Mouse (Mus musculus) heart, adult 2 months (tissue): ENCODE data around the gene Olfr1216. TPM values are rescaled to one million over a fixed set of nuclear protein-coding genes. Genes with fewer than 3 reads are reported as not detected.

ENCODE experiments used
- DNase-seq, 2 experiments: peaks; one replicate each; pipeline ENCODE4 v3.0.0; 2021
- H3K27ac ChIP-seq: fragments of 200-600 bp; 2 replicates; pipeline ENCODE4 v1.8.1; 2022
- H3K27me3 ChIP-seq: fragments of 200-500 bp; 2 replicates; pipeline ENCODE4 v1.6.1; 2012; ENCODE audit warnings: mild to moderate bottlenecking, low read length, inconsistent platforms, mixed read lengths; ENCODE audit not compliant: control insufficient read depth, insufficient read depth
- H3K36me3 ChIP-seq: fragments of 200-500 bp; 2 replicates; pipeline ENCODE4 v1.6.1; 2012; ENCODE audit warnings: low read length, inconsistent platforms; ENCODE audit not compliant: control insufficient read depth, insufficient read depth
- H3K4me1 ChIP-seq: fragments of 200-500 bp; 2 replicates; pipeline ENCODE4 v1.6.1; 2011; ENCODE audit warnings: low read length; ENCODE audit not compliant: control insufficient read depth, insufficient read depth
- H3K4me3 ChIP-seq: fragments of 200-600 bp; 2 replicates; pipeline ENCODE4 v1.8.1; 2022
- H3K79me2 ChIP-seq: fragments of 200-500 bp; replicated peaks from 2 replicates; pipeline ENCODE4 v1.6.1; 2012; ENCODE audit warnings: mild to moderate bottlenecking, inconsistent platforms, low read length, moderate library complexity, mixed read lengths; ENCODE audit not compliant: control insufficient read depth, insufficient read depth
- H3K9ac ChIP-seq: fragments of 200-500 bp; 2 replicates; pipeline ENCODE4 v1.6.1; 2012; ENCODE audit warnings: low read depth, mild to moderate bottlenecking, control low read depth, inconsistent platforms, low read length, mixed read lengths
- CTCF ChIP-seq: fragments of 200-600 bp; IDR thresholded peaks from 2 replicates; pipeline ENCODE4 v1.8.1; 2022; ENCODE audit warnings: antibody characterized with exemption, mild to moderate bottlenecking, moderate library complexity
- EP300 ChIP-seq: fragments of 200-500 bp; IDR thresholded peaks from 2 replicates; pipeline ENCODE4 v1.6.1; 2011; ENCODE audit warnings: low read depth, low read length, control low read depth; ENCODE audit not compliant: insufficient read depth
- POLR2A ChIP-seq: fragments of 200-500 bp; IDR thresholded peaks from 2 replicates; pipeline ENCODE4 v1.6.1; 2011; ENCODE audit warnings: mild to moderate bottlenecking, low read depth, low read length, control low read depth; ENCODE audit not compliant: insufficient read depth
- WGBS: fragments of 180-500 bp; shearing (Covaris S2); methylation state at CpG from one replicate; pipeline ENCODE4 v1.1.7; 2018; 5-methylcytosine and 5-hydroxymethylcytosine counted together
- intact Hi-C: fragments of 180-260 bp; cut with DNase I; formaldehyde crosslinking; loops from one replicate; pipeline ENCODE4 v1.15.1; 2025
- polyA plus RNA-seq: library from polyadenylated mRNA; depleted of rRNA; stranded (reverse); fragments of >200 nt; gene quantifications from 2 replicates; pipeline ENCODE4 v1.2.3, GENCODE M21; 2012; rRNA removed
- total RNA-seq, 2 experiments: library from RNA; stranded (reverse); gene quantifications; 2 replicates each; pipeline ENCODE4 v1.2.3; 2021

The Olfr1216 gene
- total and polyA plus RNA-seq, 3 experiments = not detected

DNA sequence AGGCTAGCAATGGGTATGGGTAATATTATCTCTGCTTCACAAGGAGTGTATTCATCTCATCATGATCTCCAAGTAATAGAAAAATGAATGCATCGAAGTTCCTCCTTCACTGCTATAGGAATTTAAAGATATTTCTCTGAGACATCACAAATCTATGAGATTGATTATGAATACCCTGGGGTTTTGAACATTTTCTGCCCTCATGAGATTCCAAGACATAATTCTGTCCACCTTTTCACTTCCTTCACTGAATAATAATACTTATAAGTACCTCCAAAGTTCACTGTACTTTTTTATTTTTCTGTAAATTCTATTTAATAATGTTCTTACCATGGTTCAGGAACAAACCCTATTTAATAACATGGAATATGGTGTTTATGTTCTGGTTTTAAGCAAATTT, 38.0 kb downstream of the Olfr1216 start, which contains the start of gene Gm13762:
Gene Gm13762, minus strand, starts transcription at position 101 of the 400 bp plus-strand sequence.
- TF ChIP-seq CTCF = no peak
- no peak for TF ChIP-seq EP300
- no peak for TF ChIP-seq POLR2A
- H3K27ac ChIP-seq = no peak within 1 kb of the TSS
- no peak for DNase-seq
- no peaks in the 10 kb centered on the region for H3K4me1 ChIP-seq
- no peaks in the 10 kb centered on the region for H3K36me3 ChIP-seq
- H3K79me2 ChIP-seq = no peaks in the 10 kb centered on the region
- 75% methylated on average over 1 of the region's 1 CpGs for WGBS
- H3K27me3 ChIP-seq = no peaks in the 10 kb centered on the region
- intact Hi-C loops = no loop called here
- no peak within 1 kb of the TSS for H3K9ac ChIP-seq
- H3K4me3 ChIP-seq = no peak within 1 kb of the TSS

Other genes starting within 250 kb of the Olfr1216 start
- gene Olfr1200, start 247.9 kb downstream of the Olfr1216 start, total RNA-seq = not detected
- gene Olfr1200, start 247.9 kb downstream of the Olfr1216 start, polyA plus RNA-seq = not detected in 2 replicates
- gene Olfr1201, start 225.3 kb downstream of the Olfr1216 start, total RNA-seq = not detected
- gene Olfr1201, start 225.3 kb downstream of the Olfr1216 start, polyA plus RNA-seq = not detected in 2 replicates
- under 1 TPM in 1 of 2 experiments, not detected in 1; 0.07 TPM for gene Olfr1202, start 203.8 kb downstream of the Olfr1216 start, total RNA-seq
- gene Olfr1202, start 203.8 kb downstream of the Olfr1216 start, polyA plus RNA-seq = not detected in 2 replicates
- not detected for gene Olfr1205, start 188.6 kb downstream of the Olfr1216 start, total RNA-seq
- gene Olfr1205, start 188.6 kb downstream of the Olfr1216 start, polyA plus RNA-seq = not detected in 2 replicates
- gene Olfr1204, start 169.0 kb downstream of the Olfr1216 start, total RNA-seq = not detected
- gene Olfr1204, start 169.0 kb downstream of the Olfr1216 start, polyA plus RNA-seq = not detected in 2 replicates
- gene Olfr1206, start 155.1 kb downstream of the Olfr1216 start, total RNA-seq = not detected
- not detected in 2 replicates for gene Olfr1206, start 155.1 kb downstream of the Olfr1216 start, polyA plus RNA-seq
- gene Olfr1208, start 116.0 kb downstream of the Olfr1216 start, total RNA-seq = not detected
- not detected in 2 replicates for gene Olfr1208, start 116.0 kb downstream of the Olfr1216 start, polyA plus RNA-seq
- gene Olfr1209, start 103.2 kb downstream of the Olfr1216 start, total RNA-seq = not detected
- not detected in 2 replicates for gene Olfr1209, start 103.2 kb downstream of the Olfr1216 start, polyA plus RNA-seq
- not detected for gene Olfr1211, start 80.2 kb downstream of the Olfr1216 start, total RNA-seq
- not detected in 2 replicates for gene Olfr1211, start 80.2 kb downstream of the Olfr1216 start, polyA plus RNA-seq
- gene Olfr1212, start 64.4 kb downstream of the Olfr1216 start, total RNA-seq = not detected
- not detected in 2 replicates for gene Olfr1212, start 64.4 kb downstream of the Olfr1216 start, polyA plus RNA-seq
- gene Gm13762, start 38.1 kb downstream of the Olfr1216 start, total RNA-seq = not detected
- gene Gm13762, start 38.1 kb downstream of the Olfr1216 start, polyA plus RNA-seq = not detected in 2 replicates
- gene Olfr1214, start 25.7 kb downstream of the Olfr1216 start, total RNA-seq = not detected
- not detected in 2 replicates for gene Olfr1214, start 25.7 kb downstream of the Olfr1216 start, polyA plus RNA-seq
- gene Olfr1215, start 11.4 kb downstream of the Olfr1216 start, total RNA-seq = not detected
- gene Olfr1215, start 11.4 kb downstream of the Olfr1216 start, polyA plus RNA-seq = not detected in 2 replicates
- gene Olfr1217, start 13.7 kb upstream of the Olfr1216 start, total RNA-seq = not detected
- gene Olfr1217, start 13.7 kb upstream of the Olfr1216 start, polyA plus RNA-seq = not detected in 2 replicates
- not detected for gene Olfr1218, start 42.8 kb upstream of the Olfr1216 start, total RNA-seq
- not detected in 2 replicates for gene Olfr1218, start 42.8 kb upstream of the Olfr1216 start, polyA plus RNA-seq
- not detected for gene Olfr1219, start 65.2 kb upstream of the Olfr1216 start, total RNA-seq
- not detected in 2 replicates for gene Olfr1219, start 65.2 kb upstream of the Olfr1216 start, polyA plus RNA-seq
- gene Olfr1220, start 88.5 kb upstream of the Olfr1216 start, total RNA-seq = not detected
- gene Olfr1220, start 88.5 kb upstream of the Olfr1216 start, polyA plus RNA-seq = not detected in 2 replicates
- gene Olfr1221, start 98.9 kb upstream of the Olfr1216 start, total RNA-seq = not detected
- not detected in 2 replicates for gene Olfr1221, start 98.9 kb upstream of the Olfr1216 start, polyA plus RNA-seq
- gene Olfr1222, start 114.7 kb upstream of the Olfr1216 start, total RNA-seq = not detected
- not detected in 2 replicates for gene Olfr1222, start 114.7 kb upstream of the Olfr1216 start, polyA plus RNA-seq
- not detected for gene Olfr1223, start 133.2 kb upstream of the Olfr1216 start, total RNA-seq
- gene Olfr1223, start 133.2 kb upstream of the Olfr1216 start, polyA plus RNA-seq = not detected in 2 replicates
- not detected for gene Olfr1224-ps1, start 145.8 kb upstream of the Olfr1216 start, total RNA-seq
- not detected in 2 replicates for gene Olfr1224-ps1, start 145.8 kb upstream of the Olfr1216 start, polyA plus RNA-seq
- gene Olfr1225, start 156.3 kb upstream of the Olfr1216 start, total RNA-seq = not detected
- gene Olfr1225, start 156.3 kb upstream of the Olfr1216 start, polyA plus RNA-seq = not detected in 2 replicates
- gene Olfr1226, start 181.7 kb upstream of the Olfr1216 start, total RNA-seq = not detected
- gene Olfr1226, start 181.7 kb upstream of the Olfr1216 start, polyA plus RNA-seq = not detected in 2 replicates
- not detected for gene Olfr1228, start 235.7 kb upstream of the Olfr1216 start, total RNA-seq
- gene Olfr1228, start 235.7 kb upstream of the Olfr1216 start, polyA plus RNA-seq = not detected in 2 replicates